Mouse (Mus musculus) MEL (cell line): ENCODE measurements around the gene Galns.

Experiments used
- CHD1 ChIP-seq: IDR thresholded peaks from 2 replicates; pipeline ENCODE4 v1.6.1; 2012; ENCODE audit warnings: low read depth, mild to moderate bottlenecking, inconsistent platforms, low read length, improper control_type of control experiment
- CTCF ChIP-seq, 3 experiments: IDR thresholded peaks in 2 of 3; conservative IDR thresholded peaks in 1 of 3; 2 replicates each; pipeline ENCODE4 v1.5.1; 2011 to 2012; ENCODE audit warnings: low read length in 3 of 3, low read depth in 2 of 3, mild to moderate bottlenecking in 2 of 3, improper control_type of control experiment in 1 of 3, inconsistent platforms in 1 of 3, mixed read lengths in 1 of 3, moderate library complexity in 1 of 3; ENCODE audit not compliant: control insufficient read depth in 1 of 3, insufficient read depth in 1 of 3, poor library complexity in 1 of 3, severe bottlenecking in 1 of 3
- EP300 ChIP-seq, 2 experiments: IDR thresholded peaks; 2 replicates each; pipeline ENCODE4 v1.6.1; 2011; ENCODE audit warnings: improper control_type of control experiment in 2 of 2, low read length in 2 of 2, low read depth in 1 of 2, mild to moderate bottlenecking in 1 of 2
- ETS1 ChIP-seq: IDR thresholded peaks from 2 replicates; pipeline ENCODE4 v1.6.1; 2012; ENCODE audit warnings: low read depth, mild to moderate bottlenecking, inconsistent platforms, low read length, improper control_type of control experiment, moderate library complexity
- GATA1 ChIP-seq: IDR thresholded peaks from 2 replicates; pipeline ENCODE4 v1.6.1; 2011; ENCODE audit warnings: low read depth, low read length, improper control_type of control experiment
- MAX ChIP-seq: IDR thresholded peaks from 2 replicates; pipeline ENCODE4 v1.6.1; 2011; ENCODE audit warnings: low read length, improper control_type of control experiment
- POLR2AphosphoS5 ChIP-seq: IDR thresholded peaks from 2 replicates; pipeline ENCODE4 v1.6.1; 2012; ENCODE audit warnings: low read depth, borderline replicate concordance, mild to moderate bottlenecking, inconsistent platforms, low read length, moderate library complexity, mixed read lengths
- RAD21 ChIP-seq: IDR thresholded peaks from 2 replicates; pipeline ENCODE4 v1.6.1; 2011; ENCODE audit warnings: mild to moderate bottlenecking, low read depth, low read length, improper control_type of control experiment
- TAL1 ChIP-seq: IDR thresholded peaks from 2 replicates; pipeline ENCODE4 v1.6.1; 2012; ENCODE audit warnings: mild to moderate bottlenecking, inconsistent platforms, low read length, moderate library complexity, mixed read lengths
- USF1 ChIP-seq: IDR thresholded peaks from 2 replicates; pipeline ENCODE4 v1.6.1; 2014; ENCODE audit warnings: low read depth, mild to moderate bottlenecking, inconsistent platforms, low read length, improper control_type of control experiment, moderate library complexity
- ZC3H11A ChIP-seq: IDR thresholded peaks from 2 replicates; pipeline ENCODE4 v1.6.1; 2012; ENCODE audit warnings: low read depth, mild to moderate bottlenecking, inconsistent platforms, low read length, improper control_type of control experiment

DNA sequence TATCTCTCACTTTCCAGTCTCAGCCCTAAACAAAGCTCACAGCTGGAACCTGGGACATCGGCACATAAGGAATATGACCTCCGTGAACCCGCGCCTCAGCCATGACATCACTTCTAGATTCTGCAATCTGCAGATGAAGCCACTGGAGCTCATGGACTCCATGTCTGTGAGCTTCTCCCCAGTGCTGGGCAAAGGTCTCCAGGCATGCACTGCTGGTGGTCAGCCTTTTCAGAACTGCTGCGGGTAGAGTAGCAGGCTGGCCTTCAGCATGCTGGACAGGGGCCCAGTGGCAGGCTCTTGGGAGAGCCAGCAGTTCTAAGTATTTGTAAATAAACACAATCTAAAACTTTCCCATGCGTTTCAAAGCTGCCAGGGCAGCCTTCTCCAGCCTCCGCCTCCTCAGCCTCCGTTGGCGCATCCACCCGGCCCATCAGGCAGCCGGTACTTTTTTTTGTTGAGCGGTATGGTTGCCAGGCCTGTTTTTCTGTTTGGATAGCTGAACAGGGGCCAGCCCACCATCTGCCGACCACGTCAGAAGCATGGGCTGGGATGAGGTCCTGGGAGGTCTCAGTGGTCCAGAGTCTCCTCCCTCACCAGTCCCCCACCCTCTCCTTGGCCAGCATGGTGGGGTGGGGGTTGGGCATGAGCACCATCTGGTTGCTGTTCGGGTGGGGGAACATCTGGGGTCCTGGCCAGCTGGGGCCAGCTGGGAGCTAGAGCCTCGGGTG is 28.4 kb upstream of the Galns start:
- no peak for TF ChIP-seq GATA1
- no peak for TF ChIP-seq CHD1
- no peak for TF ChIP-seq CTCF (IDR thresholded peaks at IDR 0.05 in 2 of 3, conservative IDR thresholded peaks at IDR 0.05 in 1 of 3; ENCODE audit: control insufficient read depth in 1 of 3, insufficient read depth in 1 of 3, low read depth in 2 of 3, low read length in 3 of 3, poor library complexity in 1 of 3, severe bottlenecking in 1 of 3)
- no peak for TF ChIP-seq ETS1
- TF ChIP-seq POLR2AphosphoS5, result no peak
- TF ChIP-seq RAD21, result no peak
- no peak for TF ChIP-seq ZC3H11A
- no peak for TF ChIP-seq MAX
- no peak for TF ChIP-seq USF1
- TF ChIP-seq TAL1, result no peak
- no peak for TF ChIP-seq EP300 (IDR thresholded peaks at IDR 0.05; ENCODE audit: low read depth in 1 of 2, low read length in 2 of 2)
